11 mouse cellular contexts compared by ENCODE assay signal in genomic region chr9:71320246-71321155, GRCm38 (mm10).
DNase-seq lines count a peak whose midpoint lies in the region; ATAC-seq and TF ChIP-seq lines count a peak whose summit lies in the region.
"Had no signal": no experiment of that assay in that cellular context is flagged by ENCODE, and none has a peak within 500 bp of the region (broad histone marks: within the 10 kb centered on the region; RNA-seq: fewer than 3 reads in every experiment).

No protein-coding gene starts in this region.

- no peaks in the 10 kb centered on the region for H3K4me1 ChIP-seq in embryonic facial prominence, embryonic 11.5 days (ENCODE audit: control insufficient read depth, insufficient read depth, low read length)
- H3K4me1 ChIP-seq in embryonic facial prominence, embryonic 10.5 days = peaks cover 13% of the 10 kb centered on the region
- H3K4me1 ChIP-seq in liver, embryonic 14.5 days (replicated peaks; ENCODE audit: control insufficient read depth in 2 of 2, insufficient read depth in 2 of 2, low read length in 1 of 2) = peaks cover 0 to 3% of the 10 kb centered on the region in 2 experiments; a peak in 1 of 4 replicates
- no peaks in the 10 kb centered on the region for H3K4me1 ChIP-seq in hindbrain, embryonic 12.5 days
- H3K4me1 ChIP-seq: neural tube, embryonic 15.5 days had no signal

- no peak overlapping the region for H3K4me2 ChIP-seq in embryonic facial prominence, embryonic 11.5 days (ENCODE audit: low read depth, low read length)
- H3K4me2 ChIP-seq in liver, embryonic 14.5 days (ENCODE audit: low read depth) = no peak overlapping the region
- H3K4me2 ChIP-seq in hindbrain, embryonic 12.5 days (replicated peaks) = no peak overlapping the region
- H3K4me2 ChIP-seq: embryonic facial prominence, embryonic 15.5 days; neural tube, embryonic 15.5 days had no signal

- H3K4me3 ChIP-seq in embryonic facial prominence, embryonic 11.5 days (ENCODE audit: low read depth, low read length) = no peak overlapping the region
- H3K4me3 ChIP-seq in embryonic facial prominence, embryonic 10.5 days = no peak overlapping the region
- no peak overlapping the region for H3K4me3 ChIP-seq in liver, embryonic 14.5 days (ENCODE audit: insufficient read depth in 1 of 2, low read depth in 2 of 2, low read length in 2 of 2)
- no peak overlapping the region for H3K4me3 ChIP-seq in hindbrain, embryonic 12.5 days
- H3K4me3 ChIP-seq: embryonic facial prominence, embryonic 15.5 days; neural tube, embryonic 15.5 days had no signal

- H3K27ac ChIP-seq in embryonic facial prominence, embryonic 11.5 days (replicated peaks; ENCODE audit: low read depth, low read length) = no peak overlapping the region
- no peak overlapping the region for H3K27ac ChIP-seq in embryonic facial prominence, embryonic 10.5 days (replicated peaks)
- H3K27ac ChIP-seq in liver, embryonic 14.5 days = no peak overlapping the region
- H3K27ac ChIP-seq in hindbrain, embryonic 12.5 days = no peak overlapping the region
- H3K27ac ChIP-seq: embryonic facial prominence, embryonic 15.5 days; neural tube, embryonic 15.5 days had no signal

- ATAC-seq in embryonic facial prominence, embryonic 11.5 days (replicated peaks; ENCODE audit: insufficient number of reproducible peaks, low FRiP score, low TSS enrichment, low read depth) = no peak
- no peak for ATAC-seq in liver, embryonic 14.5 days (ENCODE audit: insufficient read depth)
- no peak for ATAC-seq in hindbrain, embryonic 12.5 days (ENCODE audit: low FRiP score)
- ATAC-seq: hindbrain, embryonic 16.5 days had no signal

- TF ChIP-seq EP300 in liver, embryonic 14.5 days (IDR thresholded peaks at IDR 0.05; ENCODE audit: low read depth) = no peak

- H3K9me3 ChIP-seq in embryonic facial prominence, embryonic 11.5 days (replicated peaks; ENCODE audit: control insufficient read depth, low read length) = no peaks in the 10 kb centered on the region
- no peaks in the 10 kb centered on the region for H3K9me3 ChIP-seq in embryonic facial prominence, embryonic 10.5 days
- no peaks in the 10 kb centered on the region for H3K9me3 ChIP-seq in liver, embryonic 14.5 days (ENCODE audit: control insufficient read depth, low read length)
- no peaks in the 10 kb centered on the region for H3K9me3 ChIP-seq in hindbrain, embryonic 12.5 days (replicated peaks)
- H3K9me3 ChIP-seq: embryonic facial prominence, embryonic 15.5 days; neural tube, embryonic 15.5 days had no signal

- no peaks in the 10 kb centered on the region for H3K36me3 ChIP-seq in embryonic facial prominence, embryonic 11.5 days (replicated peaks; ENCODE audit: control insufficient read depth, insufficient read depth, low read depth, low read length)
- no peaks in the 10 kb centered on the region for H3K36me3 ChIP-seq in embryonic facial prominence, embryonic 10.5 days (replicated peaks)
- no peaks in the 10 kb centered on the region for H3K36me3 ChIP-seq in liver, embryonic 14.5 days (replicated peaks; ENCODE audit: control insufficient read depth, insufficient read depth, low read depth)
- H3K36me3 ChIP-seq in hindbrain, embryonic 12.5 days = no peaks in the 10 kb centered on the region
- H3K36me3 ChIP-seq: embryonic facial prominence, embryonic 15.5 days; neural tube, embryonic 15.5 days had no signal

- peak; percentile 23 for DNase-seq in embryonic facial prominence, embryonic 11.5 days (ENCODE audit: low spot score)
- DNase-seq in embryonic facial prominence, embryonic 10.5 days (ENCODE audit: low spot score) = no peak
- DNase-seq in liver, embryonic 14.5 days (ENCODE audit: low read depth in 3 of 3, low spot score in 3 of 3) = peak in 1 of 3 experiments; percentile 9
- DNase-seq in liver = no peak
- DNase-seq in adrenal gland, postnatal 14 days = peak; percentile 43
- peak; percentile 31 for DNase-seq in kidney, postnatal 10 days
- DNase-seq in Muller cell, postnatal 12 days (ENCODE audit: inconsistent ontology term) = no peak

- H3K9ac ChIP-seq in embryonic facial prominence, embryonic 11.5 days (replicated peaks; ENCODE audit: low read length) = no peak overlapping the region
- no peak overlapping the region for H3K9ac ChIP-seq in liver, embryonic 14.5 days (replicated peaks)
- H3K9ac ChIP-seq in hindbrain, embryonic 12.5 days = no peak overlapping the region
- H3K9ac ChIP-seq: embryonic facial prominence, embryonic 15.5 days; neural tube, embryonic 15.5 days had no signal

- H3K27me3 ChIP-seq in embryonic facial prominence, embryonic 11.5 days (ENCODE audit: control insufficient read depth, insufficient read depth, low read length) = no peaks in the 10 kb centered on the region
- H3K27me3 ChIP-seq in embryonic facial prominence, embryonic 10.5 days (replicated peaks; ENCODE audit: low read depth, poor library complexity, severe bottlenecking) = peaks cover 10% of the 10 kb centered on the region; the same call in 1 of the 2 replicates
- no peaks in the 10 kb centered on the region for H3K27me3 ChIP-seq in liver, embryonic 14.5 days (ENCODE audit: control insufficient read depth, insufficient read depth, low read length)
- H3K27me3 ChIP-seq in hindbrain, embryonic 12.5 days = no peaks in the 10 kb centered on the region
- H3K27me3 ChIP-seq: neural tube, embryonic 15.5 days had no signal

- 50% methylated on average over 11 of the region's 11 CpGs for WGBS in embryonic facial prominence, embryonic 11.5 days
- 49% methylated on average over 11 of the region's 11 CpGs for WGBS in embryonic facial prominence, embryonic 10.5 days
- WGBS in liver, embryonic 14.5 days (ENCODE audit: insufficient replicate concordance) = 41% methylated on average over 11 of the region's 11 CpGs
- 52% methylated on average over 11 of the region's 11 CpGs for WGBS in hindbrain, embryonic 12.5 days

- peak; percentile 46 for TF ChIP-seq CTCF in liver, embryonic 14.5 days (IDR thresholded peaks at IDR 0.05; ENCODE audit: low read depth)

Comparison
In these comparisons a context has a peak if more than half of its experiments do, and no peak if none do; other contexts are left out.
1. DNase-seq: peak in embryonic facial prominence, embryonic 11.5 days (single experiment), adrenal gland, postnatal 14 days (single experiment) and kidney, postnatal 10 days (single experiment); none in embryonic facial prominence, embryonic 10.5 days (single experiment), liver (single experiment) and Muller cell, postnatal 12 days (single experiment).